Mouse (Mus musculus): ENCODE measurements around the gene Ntf3. TPM values are rescaled to one million over a fixed set of nuclear protein-coding genes. Genes with fewer than 3 reads are reported as not detected.
A peak's percentile ranks its signal among the peaks of the same experiment; 100 is the strongest.

Gene Ntf3
- total RNA-seq, 2 experiments from 2014 or later: 2.3 TPM

GRCm38 (mm10) chr6:126161571-126162340, 5.0 kb downstream of the Ntf3 start:
- DNase-seq: no peak
- intact Hi-C loops (cut with DNase I; ENCODE audit: low total_unique reads): loop anchor here (10.0 kb wide), 1 partner anchor 117 kb away; no protein-coding TSS in a partner anchor

- intact Hi-C loops (cut with DNase I; ENCODE audit: low total_unique reads): loop anchor here (10.0 kb wide), 1 partner anchor 115 kb away; no protein-coding TSS in a partner anchor
- DNase-seq: no peak
Measured at GRCm38 (mm10) chr6:126160067-126160411, 6.7 kb downstream of the Ntf3 start.

- intact Hi-C loops (cut with DNase I; ENCODE audit: low total_unique reads): loop anchor here (10.0 kb wide), 1 partner anchor 115 kb away; no protein-coding TSS in a partner anchor
- peak; percentile 19 for DNase-seq
Measured at GRCm38 (mm10) chr6:126159279-126160066, 7.2 kb downstream of the Ntf3 start.

- intact Hi-C loops (cut with DNase I; ENCODE audit: low total_unique reads): no loop called here
- no peak for DNase-seq
Measured at GRCm38 (mm10) chr6:126155928-126156327, 10.8 kb downstream of the Ntf3 start.

GRCm38 (mm10) chr6:126154372-126154982, 12.2 kb downstream of the Ntf3 start:
- DNase-seq: no peak
- intact Hi-C loops (cut with DNase I; ENCODE audit: low total_unique reads): no loop called here

GRCm38 (mm10) chr6:126153154-126153553, 13.6 kb downstream of the Ntf3 start:
- DNase-seq: no peak
- intact Hi-C loops (cut with DNase I; ENCODE audit: low total_unique reads): no loop called here

GRCm38 (mm10) chr6:126143659-126144058, 23.1 kb downstream of the Ntf3 start:
- intact Hi-C loops (cut with DNase I; ENCODE audit: low total_unique reads): no loop called here
- DNase-seq: no peak

GRCm38 (mm10) chr6:126142741-126143140, 24.0 kb downstream of the Ntf3 start:
- intact Hi-C loops (cut with DNase I; ENCODE audit: low total_unique reads): no loop called here
- no peak for DNase-seq

GRCm38 (mm10) chr6:126142021-126142554, 24.6 kb downstream of the Ntf3 start:
- intact Hi-C loops (cut with DNase I; ENCODE audit: low total_unique reads): no loop called here
- DNase-seq: no peak

GRCm38 (mm10) chr6:126141472-126141871, 25.2 kb downstream of the Ntf3 start:
- peak; percentile 62 for DNase-seq
- intact Hi-C loops (cut with DNase I; ENCODE audit: low total_unique reads): no loop called here

- no peak for DNase-seq
- intact Hi-C loops (cut with DNase I; ENCODE audit: low total_unique reads): no loop called here
Measured at GRCm38 (mm10) chr6:126140961-126141360, 25.7 kb downstream of the Ntf3 start.

GRCm38 (mm10) chr6:126140416-126140815, 26.3 kb downstream of the Ntf3 start:
- intact Hi-C loops (cut with DNase I; ENCODE audit: low total_unique reads): no loop called here
- no peak for DNase-seq

- intact Hi-C loops (cut with DNase I; ENCODE audit: low total_unique reads): no loop called here
- DNase-seq: no peak
Measured at GRCm38 (mm10) chr6:126134155-126134906, 32.4 kb downstream of the Ntf3 start.

GRCm38 (mm10) chr6:126128238-126128637, 38.5 kb downstream of the Ntf3 start:
- intact Hi-C loops (cut with DNase I; ENCODE audit: low total_unique reads): no loop called here
- DNase-seq: no peak

GRCm38 (mm10) chr6:126118247-126118646, 48.5 kb downstream of the Ntf3 start:
- DNase-seq: no peak
- intact Hi-C loops (cut with DNase I; ENCODE audit: low total_unique reads): no loop called here

GRCm38 (mm10) chr6:126117191-126117590, 49.5 kb downstream of the Ntf3 start:
- DNase-seq: no peak
- intact Hi-C loops (cut with DNase I; ENCODE audit: low total_unique reads): no loop called here

- intact Hi-C loops (cut with DNase I; ENCODE audit: low total_unique reads): no loop called here
Measured at GRCm38 (mm10) chr6:126114934-126115633, 51.6 kb downstream of the Ntf3 start.

GRCm38 (mm10) chr6:126110892-126111835, 55.5 kb downstream of the Ntf3 start:
- intact Hi-C loops (cut with DNase I; ENCODE audit: low total_unique reads): no loop called here
- no peak for DNase-seq

More at GRCm38 (mm10) chr6:126114934-126115633, 51.6 kb downstream of the Ntf3 start:
- no peak for DNase-seq

All from gastrocnemius, postnatal 14 days (tissue).